Mouse (Mus musculus) frontal cortex, adult 2 months (tissue): ENCODE data around the gene Krt14. TPM values are rescaled to one million over a fixed set of nuclear protein-coding genes. Genes with fewer than 3 reads are reported as not detected.

Source experiments
- DNase-seq, 2 experiments: peaks; one replicate each; pipeline ENCODE4 v3.0.0; 2022; ENCODE audit warnings: low spot score in 1 of 2; ENCODE audit errors: extremely low spot score in 1 of 2
- polyA plus RNA-seq: library from polyadenylated mRNA; depleted of rRNA; stranded (reverse); fragments of >200 nt; gene quantifications from 2 replicates; pipeline ENCODE4 v1.2.3, GENCODE M21; 2012; rRNA removed

Krt14 gene
- polyA plus RNA-seq, 1 experiment, result 0.12 TPM

GRCm38 (mm10) chr11:100168765-100169762 is 38.3 kb downstream of the Krt14 start:
- peak; percentile 34 to 87 for DNase-seq

- no peak for DNase-seq
Observed at GRCm38 (mm10) chr11:100168071-100168470, 39.3 kb downstream of the Krt14 start.

- DNase-seq, result no peak
Observed at GRCm38 (mm10) chr11:100164392-100164791, 43.0 kb downstream of the Krt14 start.

GRCm38 (mm10) chr11:100157908-100158477 is 49.4 kb downstream of the Krt14 start:
- DNase-seq, result no peak

GRCm38 (mm10) chr11:100157331-100157730 is 50.0 kb downstream of the Krt14 start:
- DNase-seq, result no peak

- no peak for DNase-seq
Observed at GRCm38 (mm10) chr11:100155497-100156255, 51.7 kb downstream of the Krt14 start.

Other genes with a start within 250 kb of the Krt14 start
- gene Krtap29-1, start 228.5 kb downstream of the Krt14 start, polyA plus RNA-seq, result not detected in 2 replicates
- 0.08 TPM in 1 of 2 replicates, not detected in the other for gene Krtap16-1, start 221.0 kb downstream of the Krt14 start, polyA plus RNA-seq
- gene Krtap17-1, start 213.6 kb downstream of the Krt14 start, polyA plus RNA-seq, result not detected in 2 replicates
- gene Krt33a, start 191.3 kb downstream of the Krt14 start, polyA plus RNA-seq, result not detected in 2 replicates
- not detected in 2 replicates for gene Krt33b, start 177.7 kb downstream of the Krt14 start, polyA plus RNA-seq
- not detected in 2 replicates for gene Krt34, start 166.0 kb downstream of the Krt14 start, polyA plus RNA-seq
- gene Krt31, start 157.0 kb downstream of the Krt14 start, polyA plus RNA-seq, result not detected in 2 replicates
- gene Krt32, start 119.3 kb downstream of the Krt14 start, polyA plus RNA-seq, result 0.06 TPM in 1 of 2 replicates, not detected in the other
- not detected in 2 replicates for gene Krt35, start 111.3 kb downstream of the Krt14 start, polyA plus RNA-seq
- not detected in 2 replicates for gene Krt36, start 101.9 kb downstream of the Krt14 start, polyA plus RNA-seq
- gene Krt13, start 86.0 kb downstream of the Krt14 start, polyA plus RNA-seq, result not detected in 2 replicates
- not detected in 2 replicates for gene Krt15, start 71.6 kb downstream of the Krt14 start, polyA plus RNA-seq
- 1.6 and 3.7 TPM in 2 replicates for gene Krt19, start 58.9 kb downstream of the Krt14 start, polyA plus RNA-seq
- gene Krt9, start 14.3 kb downstream of the Krt14 start, polyA plus RNA-seq, result 8.3 and 9.4 TPM in 2 replicates
- not detected in 2 replicates for gene Krt16, start 41.4 kb upstream of the Krt14 start, polyA plus RNA-seq
- 0.23 and 0.28 TPM in 2 replicates for gene Krt17, start 53.5 kb upstream of the Krt14 start, polyA plus RNA-seq
- 0.14 TPM in 1 of 2 replicates, not detected in the other for gene Krt42, start 62.3 kb upstream of the Krt14 start, polyA plus RNA-seq
- gene Eif1, start 112.3 kb upstream of the Krt14 start, polyA plus RNA-seq, result 510 and 517 TPM in 2 replicates
- gene Gast, start 126.9 kb upstream of the Krt14 start, polyA plus RNA-seq, result not detected in 2 replicates
- 251 and 269 TPM in 2 replicates for gene Hap1, start 148.6 kb upstream of the Krt14 start, polyA plus RNA-seq
- 71.3 and 71.5 TPM in 2 replicates for gene Jup, start 190.2 kb upstream of the Krt14 start, polyA plus RNA-seq
- 13.6 and 15.8 TPM in 2 replicates for gene P3h4, start 207.3 kb upstream of the Krt14 start, polyA plus RNA-seq
- 10.6 and 10.8 TPM in 2 replicates for gene Fkbp10, start 208.1 kb upstream of the Krt14 start, polyA plus RNA-seq
- 63.7 and 77.3 TPM in 2 replicates for gene Nt5c3b, start 234.3 kb upstream of the Krt14 start, polyA plus RNA-seq
- gene Klhl10, start 234.4 kb upstream of the Krt14 start, polyA plus RNA-seq, result 0.72 and 0.74 TPM in 2 replicates